Mouse (Mus musculus): ENCODE data around the gene Tead4. TPM values are rescaled to one million over a fixed set of nuclear protein-coding genes. Genes with fewer than 3 reads are reported as not detected.
"Not testable (repeated sequence)": the region's sequence is repeated elsewhere in the genome, so short reads cannot be mapped to it uniquely, and the experiment has no call there.

The Tead4 gene
- polyA plus RNA-seq, 1 experiment from 2014 or later, result 0.65 TPM

DNA sequence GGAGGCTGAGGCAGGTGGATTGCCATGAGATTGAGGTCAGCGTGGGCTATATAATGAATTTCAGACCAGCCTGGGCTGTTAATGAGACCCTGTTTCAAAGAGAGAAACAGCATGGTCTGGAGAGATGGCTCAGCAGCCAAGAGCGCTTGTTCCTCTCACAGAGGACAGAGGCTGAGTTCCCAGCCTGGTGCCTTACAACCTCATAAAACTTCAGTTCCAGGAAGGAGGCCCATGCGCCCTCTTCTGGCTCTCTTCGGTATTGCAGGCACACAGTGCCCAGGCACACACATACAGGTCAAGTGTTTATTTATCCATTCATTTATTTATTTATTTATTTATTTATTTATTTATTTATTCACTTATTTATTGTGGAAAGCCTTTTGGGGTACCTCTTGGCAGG is 7.7 kb upstream of the Tead4 start:
- no peak overlapping the region for H3K27ac ChIP-seq

GRCm38 (mm10) chr6:128304801-128305200 is 4.2 kb upstream of the Tead4 start:
- Histone ChIP-seq H3K9ac (replicated peaks) (no peak overlapping the region), H3K4me1 (replicated peaks) (peaks cover 12% of the 10 kb centered on the region), H3K4me2 (replicated peaks) (no peak overlapping the region), H3K36me3 (no peaks in the 10 kb centered on the region), H3K9me3 (no peaks in the 10 kb centered on the region), H3K4me3 (replicated peaks) (no peak overlapping the region), H3K27me3 (peaks cover 28% of the 10 kb centered on the region), H3K27ac (no peak overlapping the region)
- WGBS, result 81% methylated on average over 4 of the region's 4 CpGs
- ATAC-seq, result no peak

More for the DNA sequence above, 7.7 kb upstream of the Tead4 start:
- Histone ChIP-seq H3K4me1 (replicated peaks) (no peaks in the 10 kb centered on the region), H3K9me3 (no peaks in the 10 kb centered on the region), H3K4me2 (replicated peaks) (no peak overlapping the region), H3K27me3 (no peaks in the 10 kb centered on the region), H3K36me3 (no peaks in the 10 kb centered on the region), H3K4me3 (replicated peaks) (no peak overlapping the region), H3K9ac (replicated peaks) (no peak overlapping the region)
- peak; percentile 65; the same call in 1 of the 2 replicates for ATAC-seq
- 32% methylated on average over 4 of the region's 4 CpGs for WGBS

DNA sequence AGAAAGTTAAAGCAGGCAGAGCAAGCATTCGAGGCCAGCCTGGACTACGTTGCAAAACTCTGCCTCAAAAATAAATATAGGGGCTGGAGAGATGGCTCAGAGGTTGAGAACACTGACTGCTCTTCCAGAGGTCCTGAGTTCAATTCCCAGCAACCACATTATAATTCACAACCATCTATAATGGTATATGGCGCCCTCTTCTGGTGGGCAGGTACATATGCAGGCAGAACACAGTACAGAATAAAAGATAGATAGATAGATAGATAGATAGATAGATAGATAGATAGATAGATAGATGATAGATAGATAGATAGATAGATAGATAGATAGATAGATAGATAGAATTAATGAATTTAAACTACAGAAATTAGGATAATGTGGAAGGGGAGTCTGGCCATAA is 2.0 kb upstream of the Tead4 start:
- H3K9ac ChIP-seq (replicated peaks); H3K36me3 ChIP-seq; H3K27ac ChIP-seq; H3K4me3 ChIP-seq (replicated peaks); H3K9me3 ChIP-seq; ATAC-seq; H3K4me2 ChIP-seq (replicated peaks): not testable (repeated sequence)
- Histone ChIP-seq H3K27me3 (peaks cover 50% of the 10 kb centered on the region), H3K4me1 (replicated peaks) (peaks cover 19% of the 10 kb centered on the region)
- 74% methylated on average over 3 of the region's 3 CpGs for WGBS

GRCm38 (mm10) chr6:128301891-128302290 is 1.3 kb upstream of the Tead4 start:
- ATAC-seq, result no peak
- Histone ChIP-seq H3K4me3 (replicated peaks) (no peak overlapping the region), H3K4me1 (replicated peaks) (peaks cover 19% of the 10 kb centered on the region), H3K9ac (replicated peaks) (no peak overlapping the region), H3K27ac (no peak overlapping the region), H3K4me2 (replicated peaks) (no peak overlapping the region), H3K27me3 (peaks cover 57% of the 10 kb centered on the region), H3K9me3 (no peaks in the 10 kb centered on the region), H3K36me3 (no peaks in the 10 kb centered on the region)
- 89% methylated on average over 3 of the region's 3 CpGs for WGBS

GRCm38 (mm10) chr6:128301458-128301857 is 835 bp upstream of the Tead4 start:
- H3K9me3 ChIP-seq, result no peaks in the 10 kb centered on the region
- peaks cover 59% of the 10 kb centered on the region for H3K27me3 ChIP-seq
- H3K9ac ChIP-seq (replicated peaks), result no peak overlapping the region
- H3K4me2 ChIP-seq (replicated peaks), result peak overlapping the region; percentile 99; the same call in 1 of the 2 replicates
- H3K36me3 ChIP-seq, result no peaks in the 10 kb centered on the region
- H3K27ac ChIP-seq, result no peak overlapping the region
- peak overlapping the region; percentile 65 for H3K4me3 ChIP-seq (replicated peaks)
- no peak for ATAC-seq
- H3K4me1 ChIP-seq (replicated peaks), result peaks cover 19% of the 10 kb centered on the region
- WGBS, result 51% methylated on average over 11 of the region's 11 CpGs

DNA sequence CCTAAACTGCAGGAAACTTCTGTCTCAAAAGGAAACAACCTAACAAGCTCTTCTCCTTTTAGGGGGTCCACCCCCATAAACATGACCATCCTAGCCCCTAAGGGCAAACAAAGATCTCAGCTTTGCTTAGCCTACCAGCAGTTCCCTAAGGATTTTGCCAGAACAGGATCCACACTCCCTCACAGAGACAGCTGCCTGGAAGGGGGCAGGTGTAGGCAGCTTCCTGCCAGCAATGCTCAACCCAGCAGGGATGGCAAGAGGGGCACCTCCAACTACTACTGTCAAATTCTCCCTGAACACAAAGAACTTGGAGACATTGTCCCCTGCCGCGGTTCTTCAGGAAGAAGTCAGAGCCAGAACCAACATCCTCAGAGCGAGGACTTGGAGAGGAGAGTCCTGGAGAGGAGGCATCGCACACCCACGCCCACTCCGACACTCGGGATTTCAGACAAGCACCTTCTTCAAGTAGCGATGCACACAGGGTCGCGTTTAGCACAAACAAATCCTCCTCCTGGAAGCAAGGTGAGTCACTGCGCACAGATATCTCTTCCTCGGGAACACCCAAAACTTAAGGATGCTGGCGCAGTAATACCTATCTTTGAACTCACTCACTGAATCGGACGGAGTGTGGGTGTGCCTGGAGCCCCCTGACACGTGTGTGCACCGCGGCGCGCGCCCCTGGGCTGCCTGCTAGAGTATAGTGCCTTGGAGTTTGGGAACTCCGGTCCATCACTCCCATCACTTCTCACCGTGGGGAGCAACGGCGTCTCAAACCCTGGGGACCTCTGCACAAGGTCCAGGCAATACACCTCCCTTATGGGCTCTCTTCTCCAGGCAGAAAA is 1.1 kb downstream of the Tead4 start:
- Histone ChIP-seq H3K27ac (no peak overlapping the region), H3K27me3 (peaks cover 59% of the 10 kb centered on the region), H3K4me3 (replicated peaks) (peak overlapping the region; percentile 65), H3K9me3 (no peaks in the 10 kb centered on the region), H3K4me2 (replicated peaks) (peak overlapping the region; percentile 99), H3K9ac (replicated peaks) (peak overlapping the region; percentile 71), H3K4me1 (replicated peaks) (peaks cover 19% of the 10 kb centered on the region), H3K36me3 (no peaks in the 10 kb centered on the region)
- 1% methylated on average over 25 of the region's 25 CpGs for WGBS
- ATAC-seq, result peak; percentile 43

- Histone ChIP-seq H3K9ac (replicated peaks) (no peak overlapping the region), H3K4me3 (replicated peaks) (no peak overlapping the region), H3K36me3 (no peaks in the 10 kb centered on the region), H3K27ac (no peak overlapping the region), H3K27me3 (peaks cover 59% of the 10 kb centered on the region), H3K9me3 (no peaks in the 10 kb centered on the region), H3K4me1 (replicated peaks) (peaks cover 19% of the 10 kb centered on the region), H3K4me2 (replicated peaks) (no peak overlapping the region)
- WGBS, result 54% methylated on average over 7 of the region's 7 CpGs
- no peak for ATAC-seq
These were observed 2.4 kb downstream of the Tead4 start for GRCm38 (mm10) chr6:128298246-128298645.

DNA sequence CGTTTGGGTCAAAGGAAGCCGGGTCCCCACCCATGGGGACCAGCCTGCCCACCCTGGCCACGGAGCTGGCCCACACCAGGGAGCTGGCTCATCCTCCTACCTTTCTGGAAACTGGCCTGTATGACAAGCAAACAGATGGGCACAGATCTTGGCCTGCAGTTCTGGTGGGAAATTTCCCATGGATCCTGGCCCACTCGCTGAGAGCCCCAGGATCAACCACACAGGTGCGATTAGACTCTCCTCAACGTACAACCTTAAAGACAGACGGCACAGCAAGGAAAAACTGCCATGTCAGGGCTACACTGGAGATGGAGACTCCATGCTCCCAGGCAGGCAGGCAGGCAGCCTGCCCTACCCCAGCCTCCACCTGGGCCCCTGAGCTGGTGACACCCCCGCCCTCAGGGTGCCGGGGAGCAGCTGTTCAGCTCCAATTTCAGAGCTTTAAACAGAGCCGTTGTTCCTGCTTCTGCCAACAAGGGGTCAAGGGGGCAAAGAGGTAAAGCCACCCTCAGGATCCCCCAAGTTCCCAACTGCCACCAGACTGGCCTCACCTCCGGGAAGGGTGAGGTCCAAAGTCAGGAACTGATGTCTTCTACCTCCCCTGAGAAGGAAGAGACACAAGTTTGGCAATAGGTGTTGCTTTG is 3.8 kb downstream of the Tead4 start:
- Histone ChIP-seq H3K4me1 (replicated peaks) (peaks cover 19% of the 10 kb centered on the region), H3K27me3 (peaks cover 52% of the 10 kb centered on the region), H3K27ac (no peak overlapping the region), H3K4me2 (replicated peaks) (no peak overlapping the region), H3K9ac (replicated peaks) (no peak overlapping the region), H3K4me3 (replicated peaks) (no peak overlapping the region), H3K9me3 (no peaks in the 10 kb centered on the region), H3K36me3 (no peaks in the 10 kb centered on the region)
- ATAC-seq, result no peak
- 40% methylated on average over 11 of the region's 11 CpGs for WGBS

GRCm38 (mm10) chr6:128295876-128296749 is 4.5 kb downstream of the Tead4 start:
- no peak for ATAC-seq
- WGBS, result 47% methylated on average over 6 of the region's 6 CpGs
- peaks cover 44% of the 10 kb centered on the region for H3K27me3 ChIP-seq

GRCm38 (mm10) chr6:128291284-128291683 is 9.3 kb downstream of the Tead4 start:
- no peak for ATAC-seq
- H3K27me3 ChIP-seq, result peaks cover 9% of the 10 kb centered on the region; the same call in 1 of the 2 replicates
- H3K9ac ChIP-seq (replicated peaks), result no peak overlapping the region
- WGBS, result 80% methylated on average over 5 of the region's 5 CpGs
- no peaks in the 10 kb centered on the region for H3K36me3 ChIP-seq
- no peaks in the 10 kb centered on the region for H3K4me1 ChIP-seq (replicated peaks)
- no peak overlapping the region for H3K27ac ChIP-seq
- no peak overlapping the region for H3K4me3 ChIP-seq (replicated peaks)
- no peaks in the 10 kb centered on the region for H3K9me3 ChIP-seq
- H3K4me2 ChIP-seq (replicated peaks), result no peak overlapping the region

More at GRCm38 (mm10) chr6:128295876-128296749, 4.5 kb downstream of the Tead4 start:
- Histone ChIP-seq H3K4me1 (replicated peaks) (peaks cover 19% of the 10 kb centered on the region), H3K9me3 (no peaks in the 10 kb centered on the region), H3K4me3 (replicated peaks) (no peak overlapping the region), H3K36me3 (no peaks in the 10 kb centered on the region), H3K4me2 (replicated peaks) (no peak overlapping the region), H3K9ac (replicated peaks) (no peak overlapping the region), H3K27ac (no peak overlapping the region)

- H3K27ac ChIP-seq, result no peak overlapping the region
- H3K36me3 ChIP-seq, result no peaks in the 10 kb centered on the region
- no peak overlapping the region for H3K4me2 ChIP-seq (replicated peaks)
- peaks cover 8% of the 10 kb centered on the region for H3K4me1 ChIP-seq (replicated peaks)
- ATAC-seq, result no peak
- WGBS, result 81% methylated on average over 6 of the region's 6 CpGs
- no peak overlapping the region for H3K9ac ChIP-seq (replicated peaks)
- no peak overlapping the region for H3K4me3 ChIP-seq (replicated peaks)
- H3K27me3 ChIP-seq, result peaks cover 14% of the 10 kb centered on the region; the same call in 1 of the 2 replicates
- H3K9me3 ChIP-seq, result no peaks in the 10 kb centered on the region
These were observed 11.9 kb downstream of the Tead4 start for GRCm38 (mm10) chr6:128288681-128289080.
